Mouse (Mus musculus): ENCODE data around the gene Mrap. TPM values are rescaled to one million over a fixed set of nuclear protein-coding genes. Genes with fewer than 3 reads are reported as not detected.

Mrap gene
- 0.74 and 0.98 TPM in 2 replicates for polyA plus RNA-seq (2015; fragmentation: Nextera tagmentation; extraction: Ambion mirVana)

GRCm38 (mm10) chr16:90738092-90738956, at the start of gene Mrap:
TSS of gene Mrap (plus strand) at chr16:90738207.
- H3K36me3 ChIP-seq (ENCODE audit: control insufficient read depth, insufficient read depth, low read length) = no peaks in the 10 kb centered on the region
- no peaks in the 10 kb centered on the region for H3K27me3 ChIP-seq (replicated peaks; ENCODE audit: control insufficient read depth, insufficient read depth, low read length)
- ATAC-seq = no peak
- H3K27ac ChIP-seq (ENCODE audit: low read depth, low read length) = no peak within 1 kb of the TSS
- H3K4me2 ChIP-seq (ENCODE audit: low read length) = no peak within 1 kb of the TSS
- no peaks in the 10 kb centered on the region; the same call in 1 of the 2 replicates for H3K4me1 ChIP-seq (ENCODE audit: control insufficient read depth, insufficient read depth, low read depth, low read length)
- no peaks in the 10 kb centered on the region for H3K9me3 ChIP-seq (ENCODE audit: control insufficient read depth, low read length)
- no peak within 1 kb of the TSS for H3K9ac ChIP-seq (ENCODE audit: low read depth, low read length)
- no peak within 1 kb of the TSS for H3K4me3 ChIP-seq (ENCODE audit: low read length)
- WGBS = 83% methylated on average over 26 of the region's 26 CpGs

- Histone ChIP-seq H3K36me3 (ENCODE audit: control insufficient read depth, insufficient read depth, low read length) (no peaks in the 10 kb centered on the region), H3K9me3 (ENCODE audit: control insufficient read depth, low read length) (no peaks in the 10 kb centered on the region), H3K4me2 (ENCODE audit: low read length) (no peak overlapping the region), H3K4me1 (ENCODE audit: control insufficient read depth, insufficient read depth, low read depth, low read length) (peaks cover 5% of the 10 kb centered on the region), H3K9ac (ENCODE audit: low read depth, low read length) (no peak overlapping the region), H3K27ac (ENCODE audit: low read depth, low read length) (no peak overlapping the region), H3K27me3 (replicated peaks; ENCODE audit: control insufficient read depth, insufficient read depth, low read length) (no peaks in the 10 kb centered on the region), H3K4me3 (ENCODE audit: low read length) (no peak overlapping the region)
- peak; percentile 86 for ATAC-seq
- 51% methylated on average over 15 of the region's 15 CpGs for WGBS
Measured at GRCm38 (mm10) chr16:90692704-90693385, 45.2 kb upstream of the Mrap start.

- ATAC-seq = no peak
- Histone ChIP-seq H3K4me1 (ENCODE audit: control insufficient read depth, insufficient read depth, low read depth, low read length) (peaks cover 5% of the 10 kb centered on the region), H3K36me3 (ENCODE audit: control insufficient read depth, insufficient read depth, low read length) (no peaks in the 10 kb centered on the region), H3K9me3 (ENCODE audit: control insufficient read depth, low read length) (no peaks in the 10 kb centered on the region), H3K4me3 (ENCODE audit: low read length) (no peak overlapping the region), H3K27me3 (replicated peaks; ENCODE audit: control insufficient read depth, insufficient read depth, low read length) (no peaks in the 10 kb centered on the region), H3K9ac (ENCODE audit: low read depth, low read length) (no peak overlapping the region), H3K27ac (ENCODE audit: low read depth, low read length) (no peak overlapping the region), H3K4me2 (ENCODE audit: low read length) (no peak overlapping the region)
- 94% methylated on average over 5 of the region's 5 CpGs for WGBS
Measured at GRCm38 (mm10) chr16:90693625-90694024, 44.4 kb upstream of the Mrap start.

- no peak overlapping the region for H3K27ac ChIP-seq (ENCODE audit: low read depth, low read length)
- ATAC-seq = no peak
- no peaks in the 10 kb centered on the region for H3K27me3 ChIP-seq (replicated peaks; ENCODE audit: control insufficient read depth, insufficient read depth, low read length)
- no peaks in the 10 kb centered on the region for H3K9me3 ChIP-seq (ENCODE audit: control insufficient read depth, low read length)
- H3K36me3 ChIP-seq (ENCODE audit: control insufficient read depth, insufficient read depth, low read length) = no peaks in the 10 kb centered on the region
- H3K4me3 ChIP-seq (ENCODE audit: low read length) = no peak overlapping the region
- H3K9ac ChIP-seq (ENCODE audit: low read depth, low read length) = no peak overlapping the region
- H3K4me2 ChIP-seq (ENCODE audit: low read length) = no peak overlapping the region
- 75% methylated on average over 9 of the region's 9 CpGs for WGBS
- peaks cover 5% of the 10 kb centered on the region for H3K4me1 ChIP-seq (ENCODE audit: control insufficient read depth, insufficient read depth, low read depth, low read length)
Measured at GRCm38 (mm10) chr16:90694719-90695118, 43.3 kb upstream of the Mrap start.

DNA sequence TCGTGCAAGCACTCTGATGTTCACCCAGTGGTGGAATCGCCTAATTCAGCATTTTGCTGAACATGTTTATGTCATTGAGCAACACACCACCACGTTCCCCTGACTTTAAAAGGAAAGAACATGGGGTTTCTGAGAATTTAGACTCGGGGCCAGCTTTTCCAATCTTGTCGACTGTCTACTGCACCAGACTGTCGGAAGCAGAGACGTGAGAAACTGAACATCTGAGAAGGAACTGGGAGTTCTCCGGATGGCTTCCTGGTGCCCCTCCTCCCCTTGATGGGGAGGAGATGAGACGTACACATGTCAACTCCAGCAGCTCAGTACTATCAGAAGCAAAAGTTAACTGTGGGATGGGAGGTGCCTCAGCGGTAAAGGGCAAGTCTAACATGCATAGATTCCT, 42.9 kb upstream of the Mrap start:
- H3K36me3 ChIP-seq (ENCODE audit: control insufficient read depth, insufficient read depth, low read length) = no peaks in the 10 kb centered on the region
- H3K9ac ChIP-seq (ENCODE audit: low read depth, low read length) = no peak overlapping the region
- H3K4me2 ChIP-seq (ENCODE audit: low read length) = no peak overlapping the region
- no peak overlapping the region for H3K27ac ChIP-seq (ENCODE audit: low read depth, low read length)
- no peak overlapping the region for H3K4me3 ChIP-seq (ENCODE audit: low read length)
- H3K9me3 ChIP-seq (ENCODE audit: control insufficient read depth, low read length) = no peaks in the 10 kb centered on the region
- peaks cover 5% of the 10 kb centered on the region for H3K4me1 ChIP-seq (ENCODE audit: control insufficient read depth, insufficient read depth, low read depth, low read length)
- no peak for ATAC-seq
- 81% methylated on average over 10 of the region's 10 CpGs for WGBS
- no peaks in the 10 kb centered on the region for H3K27me3 ChIP-seq (replicated peaks; ENCODE audit: control insufficient read depth, insufficient read depth, low read length)

GRCm38 (mm10) chr16:90696306-90696705, 41.7 kb upstream of the Mrap start:
- Histone ChIP-seq H3K36me3 (ENCODE audit: control insufficient read depth, insufficient read depth, low read length) (no peaks in the 10 kb centered on the region), H3K4me3 (ENCODE audit: low read length) (no peak overlapping the region), H3K27me3 (replicated peaks; ENCODE audit: control insufficient read depth, insufficient read depth, low read length) (no peaks in the 10 kb centered on the region), H3K27ac (ENCODE audit: low read depth, low read length) (no peak overlapping the region), H3K4me2 (ENCODE audit: low read length) (no peak overlapping the region), H3K9me3 (ENCODE audit: control insufficient read depth, low read length) (no peaks in the 10 kb centered on the region), H3K9ac (ENCODE audit: low read depth, low read length) (no peak overlapping the region), H3K4me1 (ENCODE audit: control insufficient read depth, insufficient read depth, low read depth, low read length) (peaks cover 5% of the 10 kb centered on the region)
- WGBS = 63% methylated on average over 9 of the region's 9 CpGs
- no peak for ATAC-seq

DNA sequence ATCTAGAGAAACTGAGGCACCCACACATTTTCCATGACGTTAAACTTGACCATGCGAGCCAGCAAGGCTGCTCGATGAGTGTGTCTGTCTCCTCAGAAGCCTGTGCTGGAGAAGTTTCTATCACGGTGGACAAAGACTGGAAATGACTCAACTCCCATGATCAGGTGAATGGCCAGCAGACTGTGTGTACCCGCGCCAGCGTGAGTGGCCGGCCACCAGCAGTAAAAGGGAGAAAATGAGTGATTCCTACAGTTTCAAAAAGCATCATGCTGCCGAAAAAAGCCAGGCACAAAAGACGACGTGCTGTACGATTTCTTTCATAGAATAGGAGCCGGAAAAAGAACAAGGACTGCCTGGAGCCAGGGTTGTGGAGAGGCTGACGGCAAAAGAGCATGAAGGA, 38.6 kb upstream of the Mrap start:
- H3K27ac ChIP-seq (ENCODE audit: low read depth, low read length) = no peak overlapping the region
- no peaks in the 10 kb centered on the region for H3K27me3 ChIP-seq (replicated peaks; ENCODE audit: control insufficient read depth, insufficient read depth, low read length)
- H3K9ac ChIP-seq (ENCODE audit: low read depth, low read length) = no peak overlapping the region
- no peaks in the 10 kb centered on the region for H3K36me3 ChIP-seq (ENCODE audit: control insufficient read depth, insufficient read depth, low read length)
- no peak overlapping the region for H3K4me3 ChIP-seq (ENCODE audit: low read length)
- H3K9me3 ChIP-seq (ENCODE audit: control insufficient read depth, low read length) = no peaks in the 10 kb centered on the region
- WGBS = 86% methylated on average over 14 of the region's 14 CpGs
- ATAC-seq = no peak
- H3K4me2 ChIP-seq (ENCODE audit: low read length) = no peak overlapping the region
- peaks cover 2% of the 10 kb centered on the region; the same call in 1 of the 2 replicates for H3K4me1 ChIP-seq (ENCODE audit: control insufficient read depth, insufficient read depth, low read depth, low read length)

GRCm38 (mm10) chr16:90701541-90701940, 36.5 kb upstream of the Mrap start:
- WGBS = 92% methylated on average over 2 of the region's 2 CpGs
- Histone ChIP-seq H3K4me3 (ENCODE audit: low read length) (no peak overlapping the region), H3K27ac (ENCODE audit: low read depth, low read length) (no peak overlapping the region), H3K27me3 (replicated peaks; ENCODE audit: control insufficient read depth, insufficient read depth, low read length) (no peaks in the 10 kb centered on the region), H3K9me3 (ENCODE audit: control insufficient read depth, low read length) (no peaks in the 10 kb centered on the region), H3K9ac (ENCODE audit: low read depth, low read length) (no peak overlapping the region), H3K4me2 (ENCODE audit: low read length) (no peak overlapping the region), H3K36me3 (ENCODE audit: control insufficient read depth, insufficient read depth, low read length) (no peaks in the 10 kb centered on the region), H3K4me1 (ENCODE audit: control insufficient read depth, insufficient read depth, low read depth, low read length) (no peaks in the 10 kb centered on the region)
- ATAC-seq = no peak

DNA sequence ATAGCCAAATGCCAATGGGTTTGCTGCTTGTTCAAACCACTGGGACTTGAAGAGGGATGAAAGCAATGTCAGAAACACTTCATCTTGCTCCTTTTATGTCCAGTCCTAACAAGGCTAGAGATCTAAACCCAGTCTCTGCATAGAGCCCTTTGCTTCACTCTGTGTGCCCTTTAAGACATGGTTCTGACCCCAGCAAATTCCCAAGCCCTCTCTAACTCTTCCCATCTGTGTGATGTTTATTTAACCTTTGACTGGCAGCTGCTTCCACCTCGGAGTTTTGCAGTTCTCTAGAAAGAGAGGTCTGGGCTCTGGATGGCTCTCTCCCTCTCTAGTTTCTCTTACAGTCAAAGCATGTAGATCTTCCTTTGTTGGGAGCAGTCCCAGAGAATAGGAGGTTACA, 34.4 kb upstream of the Mrap start:
- Histone ChIP-seq H3K4me1 (ENCODE audit: control insufficient read depth, insufficient read depth, low read depth, low read length) (no peaks in the 10 kb centered on the region), H3K27me3 (replicated peaks; ENCODE audit: control insufficient read depth, insufficient read depth, low read length) (no peaks in the 10 kb centered on the region), H3K4me2 (ENCODE audit: low read length) (no peak overlapping the region), H3K9ac (ENCODE audit: low read depth, low read length) (no peak overlapping the region), H3K27ac (ENCODE audit: low read depth, low read length) (no peak overlapping the region), H3K9me3 (ENCODE audit: control insufficient read depth, low read length) (no peaks in the 10 kb centered on the region), H3K4me3 (ENCODE audit: low read length) (no peak overlapping the region), H3K36me3 (ENCODE audit: control insufficient read depth, insufficient read depth, low read length) (no peaks in the 10 kb centered on the region)
- no peak for ATAC-seq
- WGBS = 38% methylated on average over 1 of the region's 1 CpGs

All from hindbrain, embryonic 16.5 days (tissue).